Mouse (Mus musculus) adrenal gland, adult 2 months (tissue): ENCODE measurements around the gene Btbd19. TPM values are rescaled to one million over a fixed set of nuclear protein-coding genes. Genes with fewer than 3 reads are reported as not detected.

Experiments
- DNase-seq: peaks from one replicate; pipeline ENCODE4 v3.0.0; 2021
- long read RNA-seq: library from polyadenylated mRNA; stranded (forward); transcript quantifications from one replicate; pipeline ENCODE4 v2.0.0, GENCODE M21; 2021
- polyA plus RNA-seq: library from polyadenylated mRNA; depleted of rRNA; stranded (reverse); fragments of >200 nt; gene quantifications from 2 replicates; pipeline ENCODE4 v1.2.3, GENCODE M21; 2012; rRNA removed
- total RNA-seq, 2 experiments: library from RNA; stranded (reverse); gene quantifications; 2 replicates each; pipeline ENCODE4 v1.2.3; 2021

Btbd19 gene
- 1 to 10 TPM; 8.0 to 9.7 TPM for total RNA-seq
- 6.0 and 7.4 TPM in 2 replicates for polyA plus RNA-seq
- long read RNA-seq, partial matches to known transcripts = 2 of 4 reads
- long read RNA-seq, other reads (novel, unspliced or antisense) = 1 of 4 reads

DNA sequence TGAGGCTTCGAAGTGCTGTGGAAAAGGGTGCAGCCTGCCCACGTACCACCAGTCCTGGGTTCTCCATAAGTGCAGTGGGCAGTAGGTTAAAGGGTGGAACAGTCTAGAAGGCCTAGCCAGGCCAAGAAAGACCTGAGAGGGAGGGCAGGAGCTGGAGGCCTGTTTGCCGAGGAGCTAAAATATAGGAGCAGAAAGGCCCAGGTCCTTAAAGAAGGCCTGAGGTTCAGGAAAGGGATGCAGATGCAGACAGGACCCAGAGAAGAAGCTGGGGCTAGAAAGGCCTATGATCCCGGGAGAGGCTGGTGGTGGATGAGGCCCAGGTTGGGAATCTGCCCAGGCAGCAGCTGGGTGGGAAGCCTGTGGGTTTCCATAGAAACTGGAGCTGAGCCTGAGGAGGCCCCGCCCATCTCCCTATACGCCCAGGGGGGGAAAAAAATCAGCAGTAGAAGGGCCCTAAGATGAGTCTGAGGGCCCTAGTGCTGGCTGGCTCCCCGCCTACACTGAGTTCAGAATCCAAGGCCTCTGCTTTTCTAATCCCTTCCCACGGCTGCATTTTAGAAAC is at the start of gene Btbd19:
Gene Btbd19 (minus strand): TSS at position 378 of the 562 bp plus-strand sequence.
- DNase-seq = peak; percentile 58

- DNase-seq = no peak
Observed at GRCm38 (mm10) chr4:117169936-117170335, 44.4 kb upstream of the Btbd19 start.

DNA sequence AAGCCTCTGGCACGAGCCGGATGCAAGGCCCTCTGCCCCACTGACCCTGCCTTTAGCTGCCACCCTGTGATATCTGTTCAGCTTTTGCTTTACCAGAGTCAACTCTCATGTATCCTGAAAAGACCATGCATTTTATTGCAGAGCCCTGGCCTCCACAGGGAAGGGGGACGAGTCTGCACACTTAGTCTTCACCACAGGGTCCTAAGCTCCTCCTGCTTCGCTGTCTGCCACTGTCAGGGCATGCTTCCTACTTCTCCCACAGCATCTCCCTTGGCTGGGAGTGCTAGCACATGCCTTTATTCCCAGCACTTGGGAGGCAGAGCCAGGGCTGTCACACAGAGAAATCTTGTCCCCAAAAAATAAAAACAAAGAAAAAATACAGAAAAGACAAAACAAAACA is 35.7 kb upstream of the Btbd19 start:
- no peak for DNase-seq

DNA sequence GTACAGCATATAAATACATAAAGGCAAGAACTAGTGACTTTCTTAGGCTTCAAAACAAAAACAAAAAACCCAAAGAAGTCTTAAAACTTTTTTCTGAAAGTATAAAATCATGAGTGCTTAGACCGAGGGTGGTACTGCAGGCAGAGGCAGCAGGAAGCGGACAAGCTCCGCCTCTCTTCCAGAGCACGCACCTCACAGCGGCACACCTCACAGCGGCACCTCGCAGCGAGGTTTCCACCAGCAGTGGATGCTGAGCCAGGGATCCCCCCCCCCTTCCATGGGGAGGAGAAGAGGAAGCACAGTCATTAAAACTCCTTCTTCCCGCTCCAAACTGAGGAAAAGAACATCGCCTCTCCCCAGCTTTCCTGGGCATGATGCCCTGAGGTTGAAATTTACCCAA is 34.1 kb upstream of the Btbd19 start:
- no peak for DNase-seq

GRCm38 (mm10) chr4:117156372-117156771 is 30.8 kb upstream of the Btbd19 start:
- no peak for DNase-seq

- peak; percentile 92 for DNase-seq
Observed at GRCm38 (mm10) chr4:117155792-117156355, 30.3 kb upstream of the Btbd19 start, which contains the start of gene Rps8. Rps8 (minus strand) TSS chr4:117156243.

DNA sequence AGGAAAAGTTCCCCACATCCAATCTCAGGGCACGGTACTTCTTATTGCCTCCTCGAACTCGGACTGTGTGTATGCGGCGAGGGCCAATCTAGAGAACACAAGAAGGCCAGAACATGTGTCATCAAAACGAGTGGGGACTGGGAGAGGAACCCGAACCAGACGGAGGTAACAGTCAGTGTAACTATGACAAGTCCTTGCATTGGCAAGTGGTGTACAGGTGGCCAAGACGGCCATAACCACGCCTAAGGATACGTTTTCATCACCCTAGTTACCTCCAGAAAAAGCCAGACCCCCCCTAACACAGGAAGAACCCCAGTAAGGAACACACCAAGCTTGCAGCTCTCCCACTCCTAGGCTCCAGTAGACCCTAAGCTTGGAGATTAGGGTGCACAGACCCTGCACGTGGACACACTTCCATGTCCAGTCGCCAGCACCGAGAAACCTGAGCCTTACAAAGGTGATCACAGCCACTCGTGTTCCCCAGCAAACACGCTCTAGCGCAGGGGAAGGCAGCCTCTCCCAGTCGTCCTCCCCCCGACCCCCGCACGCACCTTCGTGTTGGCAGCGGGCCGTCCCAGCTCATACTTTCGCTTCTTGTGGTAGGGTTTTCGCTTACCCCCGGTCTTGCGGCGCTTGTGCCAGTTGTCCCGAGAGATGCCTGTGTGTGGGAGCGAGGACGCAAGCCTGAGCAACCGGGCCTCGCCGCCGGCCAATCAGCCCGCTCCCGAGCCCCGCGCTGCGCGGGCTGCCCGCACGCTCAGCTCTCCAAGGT is 29.7 kb upstream of the Btbd19 start:
- peak; percentile 52 for DNase-seq

DNA sequence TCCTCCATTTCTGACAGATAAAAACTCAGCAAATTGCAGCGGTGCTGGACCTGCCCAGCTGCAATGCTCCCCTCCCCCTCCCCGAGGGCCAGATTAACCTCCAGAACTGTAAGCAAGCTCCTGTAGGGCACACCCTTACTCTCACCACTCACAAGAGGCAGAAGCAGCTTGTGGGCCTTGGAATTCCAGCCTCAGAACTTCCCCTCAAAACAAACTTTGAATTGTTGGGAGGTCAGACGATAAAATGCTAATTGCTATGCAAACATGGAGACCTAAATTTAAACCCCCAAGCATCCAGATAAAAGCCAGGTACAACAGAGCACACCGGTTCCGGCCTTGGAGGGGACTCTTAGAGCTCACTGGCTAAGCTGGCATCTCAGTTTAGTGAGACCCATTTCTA is 27.2 kb upstream of the Btbd19 start:
- no peak for DNase-seq

DNA sequence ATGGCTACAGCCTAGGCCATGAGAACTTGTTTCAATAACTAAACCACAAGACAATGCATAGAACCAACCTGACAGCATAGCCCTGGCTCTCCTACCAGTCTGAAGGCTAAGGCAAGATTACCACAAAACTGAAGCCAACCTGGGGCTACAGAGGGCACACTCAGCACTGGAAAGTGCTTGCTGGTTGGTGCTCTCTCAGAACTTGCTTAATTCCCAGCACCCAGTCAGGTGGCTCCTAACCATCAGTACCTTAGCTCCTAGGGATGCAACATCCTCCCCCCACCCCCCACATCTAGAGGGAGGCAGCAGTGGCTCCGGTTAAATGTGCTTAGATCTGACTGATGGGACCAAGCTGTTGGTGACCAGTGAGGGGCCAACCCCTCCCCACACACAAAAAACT is 25.9 kb upstream of the Btbd19 start:
- DNase-seq = no peak

GRCm38 (mm10) chr4:117150212-117150733 is 24.7 kb upstream of the Btbd19 start:
- no peak for DNase-seq

DNA sequence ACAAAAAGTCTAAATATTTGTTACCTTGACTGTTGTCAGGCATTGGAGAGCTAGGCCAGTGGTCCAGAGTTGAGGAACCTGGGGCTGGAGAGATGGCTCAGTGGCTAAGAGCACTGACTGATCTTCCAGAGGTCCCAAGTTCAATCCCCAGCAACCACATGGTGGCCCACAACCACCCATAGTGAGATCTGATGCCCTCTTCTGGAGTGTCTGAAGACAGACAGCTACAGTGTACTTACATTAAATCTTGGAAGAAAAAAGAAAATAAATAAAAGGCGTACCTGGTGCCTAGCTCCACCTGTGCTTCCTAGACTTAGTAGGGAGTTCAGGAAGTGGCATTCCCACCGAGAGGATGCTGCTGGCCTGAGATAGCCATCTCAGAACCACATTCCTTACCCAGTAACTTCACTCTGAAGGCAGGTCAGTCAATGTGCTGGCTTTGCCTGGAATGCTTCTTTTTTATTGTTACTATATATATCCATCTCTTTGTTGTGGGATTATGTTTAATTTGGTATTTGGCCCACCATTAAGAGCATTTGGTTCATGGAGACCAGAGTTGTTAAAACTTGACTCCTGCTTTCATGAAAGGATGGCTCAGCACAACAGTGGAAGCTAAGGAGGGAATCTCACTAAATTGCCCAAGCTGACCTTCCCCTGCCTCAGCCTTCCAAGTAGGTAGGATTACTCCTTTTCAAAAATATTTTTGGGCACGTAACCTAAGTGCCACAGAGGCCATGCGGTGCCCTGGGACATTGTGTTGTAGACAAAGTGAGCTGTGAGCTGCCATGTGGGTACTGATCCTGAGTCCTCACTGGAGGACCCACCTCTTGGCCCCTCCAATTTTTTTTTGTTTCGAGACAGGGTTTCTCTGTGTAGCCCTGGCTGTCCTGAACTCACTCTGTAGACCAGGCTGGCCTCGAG is 24.0 kb upstream of the Btbd19 start:
- no peak for DNase-seq

- DNase-seq = no peak
Observed at GRCm38 (mm10) chr4:117148815-117149214, 23.3 kb upstream of the Btbd19 start.

- no peak for DNase-seq
Observed at GRCm38 (mm10) chr4:117148047-117148713, 22.7 kb upstream of the Btbd19 start.

GRCm38 (mm10) chr4:117146176-117146575 is 20.7 kb upstream of the Btbd19 start:
- peak; percentile 84 for DNase-seq

- no peak for DNase-seq
Observed at GRCm38 (mm10) chr4:117145248-117145647, 19.7 kb upstream of the Btbd19 start.

DNA sequence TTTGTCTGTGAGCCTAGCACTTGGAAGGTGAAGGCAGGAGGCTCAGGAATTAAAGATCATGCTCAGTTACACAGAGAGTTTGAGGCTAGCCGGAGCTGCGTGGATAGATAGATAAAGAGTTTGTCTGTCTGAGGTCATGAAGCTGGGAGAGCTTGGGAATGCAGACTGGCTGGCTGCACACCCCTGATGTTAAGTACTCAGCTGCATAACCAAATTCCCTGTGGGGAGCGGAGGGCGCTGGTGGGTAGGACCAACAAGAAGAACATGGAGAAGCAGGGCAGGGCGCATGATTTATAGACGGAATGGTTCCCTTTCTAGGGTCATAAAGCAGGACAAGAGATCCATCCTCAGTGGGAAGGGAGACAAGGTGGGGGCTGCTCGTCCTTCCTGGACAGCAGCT is 17.5 kb upstream of the Btbd19 start:
- DNase-seq = no peak

- no peak for DNase-seq
Observed at GRCm38 (mm10) chr4:117140613-117141012, 15.1 kb upstream of the Btbd19 start.

- DNase-seq = peak; percentile 50
Observed at GRCm38 (mm10) chr4:117139217-117139612, 13.7 kb upstream of the Btbd19 start.

DNA sequence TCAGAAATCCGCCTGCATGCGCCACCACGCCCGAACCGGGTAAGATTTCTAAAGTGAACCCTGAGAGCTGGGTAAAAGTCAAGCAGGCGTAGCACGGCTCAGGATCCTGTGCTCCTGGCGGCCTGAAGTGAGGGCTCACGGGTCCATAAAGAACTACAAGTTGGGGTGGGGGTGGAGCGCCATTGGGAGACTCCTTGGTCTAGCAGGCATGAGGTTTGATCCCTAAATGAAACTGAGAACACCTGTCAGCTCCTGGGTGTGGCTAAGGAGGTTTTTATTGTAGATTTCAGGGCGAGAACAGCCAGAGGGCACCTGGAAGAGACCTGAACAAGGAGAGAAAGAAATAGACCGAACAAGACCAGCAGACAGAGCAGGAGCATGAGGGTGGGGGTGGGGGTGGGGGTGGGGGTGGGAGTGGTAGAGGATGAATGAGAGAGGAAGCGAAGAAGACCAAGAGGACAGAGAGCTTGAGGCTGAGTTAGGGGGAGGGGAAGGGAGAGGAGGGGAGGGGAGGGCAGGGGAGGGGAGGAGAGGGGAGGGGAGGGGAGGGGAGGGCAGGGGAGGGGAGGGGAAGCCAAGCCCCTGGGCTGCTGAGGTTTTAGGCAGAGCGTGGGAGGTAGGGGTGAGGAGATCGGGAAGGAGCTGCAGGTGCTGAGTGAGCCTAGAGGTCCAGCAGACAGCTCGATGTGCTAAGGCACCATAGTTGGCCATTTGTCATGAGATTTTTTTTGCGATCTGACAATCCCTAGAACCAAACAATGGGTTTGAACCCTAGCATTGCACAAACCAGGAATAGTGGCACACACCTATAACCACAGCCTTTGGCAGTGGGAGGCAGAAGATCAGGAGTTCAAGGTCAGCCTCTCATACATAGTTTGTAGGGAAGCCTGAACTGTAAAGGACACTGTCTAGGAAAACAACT is 13.0 kb upstream of the Btbd19 start:
- no peak for DNase-seq

DNA sequence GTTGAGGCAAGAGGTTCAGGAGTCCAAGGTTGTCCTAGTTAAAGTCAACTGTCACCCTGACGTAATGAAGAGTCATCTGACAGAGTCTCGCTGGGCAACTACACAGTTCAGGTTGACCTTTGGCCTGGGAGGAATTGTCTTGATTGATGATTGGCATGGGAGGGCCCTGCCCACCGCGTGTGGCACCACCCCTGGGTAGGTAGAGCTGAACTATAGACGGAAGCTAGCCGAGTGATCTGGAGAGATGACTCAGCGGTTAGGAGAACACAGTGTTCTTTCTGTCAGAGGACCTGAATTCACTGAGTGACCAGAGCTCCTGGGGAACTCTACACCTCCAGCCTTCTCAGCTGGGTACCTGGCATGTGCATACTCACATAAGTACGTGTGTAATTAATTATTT is 10.5 kb upstream of the Btbd19 start:
- DNase-seq = peak; percentile 91
